Mouse (Mus musculus): Measurements from ENCODE around the gene Adgrg2. TPM values are rescaled to one million over a fixed set of nuclear protein-coding genes. Genes with fewer than 3 reads are reported as not detected.

The Adgrg2 gene
- polyA plus RNA-seq, 1 experiment from 2014 or later: 1.4 TPM

Other genes starting within 250 kb of the Adgrg2 start
- 15.8 and 15.9 TPM in 2 replicates for gene Phka2, start 111.5 kb downstream of the Adgrg2 start, polyA plus RNA-seq (2015; fragmentation: Nextera tagmentation; extraction: Ambion mirVana)

All from kidney, embryonic 16.5 days (tissue).